Mouse (Mus musculus) CD8-positive naive resting alpha-beta T cell, adult 57 days (primary cell): Measurements from ENCODE around the gene Proz. TPM values are rescaled to one million over a fixed set of nuclear protein-coding genes. Genes with fewer than 3 reads are reported as not detected.

Experiments
- total RNA-seq: library from RNA; stranded (reverse); gene quantifications from one replicate; pipeline ENCODE4 v1.2.4, GENCODE M21; 2023

Gene Proz
- not detected for total RNA-seq

GRCm38 (mm10) chr8:13060441-13061150 lies at the start of gene Proz:
Gene Proz, plus strand, starts transcription at chr8:13060914.

DNA sequence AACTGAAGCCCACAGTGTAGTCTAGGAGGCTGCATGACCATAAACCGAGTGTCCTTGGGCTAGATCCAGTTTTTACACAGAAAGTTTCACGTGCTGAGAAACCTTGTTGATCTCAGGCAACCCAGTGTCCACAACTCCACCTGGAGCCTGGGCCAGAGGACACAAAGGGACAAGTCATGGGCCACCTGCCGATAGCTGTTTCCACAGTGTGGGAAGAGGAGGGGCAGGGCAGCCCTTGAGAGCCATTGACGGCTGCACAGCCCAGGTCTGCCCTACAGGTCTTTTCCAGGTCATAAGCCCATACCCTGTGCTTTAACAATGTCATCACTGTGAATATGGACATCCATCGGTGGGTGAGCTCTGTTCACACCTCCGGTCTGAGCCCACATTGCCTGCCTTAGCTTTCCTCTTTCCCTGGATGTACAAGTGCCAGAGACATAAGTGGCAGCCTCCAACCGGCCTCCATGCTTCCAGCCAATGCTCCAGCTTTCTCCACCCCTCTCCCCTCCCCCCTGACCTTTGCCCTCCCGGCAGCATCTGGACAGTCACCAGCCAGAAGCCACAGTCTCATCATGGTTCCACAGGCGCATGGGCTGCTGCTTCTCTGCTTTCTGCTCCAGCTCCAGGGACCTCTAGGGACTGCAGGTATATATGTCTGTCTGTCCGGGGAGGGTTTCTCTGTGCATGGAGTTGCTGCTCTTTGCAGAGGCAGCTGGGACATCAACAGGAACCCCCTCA lies 35.1 kb upstream of the Proz start, which contains the start of gene F7:
Gene F7 (plus strand): TSS at position 548 of the 738 bp plus-strand sequence.

DNA sequence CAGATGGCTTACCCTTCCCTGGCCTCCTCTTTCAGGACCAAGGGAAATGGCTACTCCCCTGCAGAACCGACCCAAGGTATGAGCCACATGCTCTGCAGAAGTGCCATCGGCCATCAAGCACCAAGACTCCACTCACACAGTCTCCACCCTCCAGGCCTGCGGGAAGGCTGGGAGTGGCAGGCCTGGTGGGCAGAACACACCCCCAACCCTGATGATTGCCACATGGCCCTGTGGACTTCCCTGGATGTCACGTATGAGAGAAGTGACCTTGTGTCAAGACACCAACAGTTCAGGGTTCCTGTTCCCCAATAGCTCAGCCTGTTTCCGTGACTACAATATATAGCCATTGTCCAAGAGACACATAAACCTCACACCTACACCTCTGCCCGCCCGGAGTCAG lies 23.7 kb upstream of the Proz start, which contains the start of gene F10:
Gene F10 (plus strand): TSS at position 294 of the 400 bp plus-strand sequence.

DNA sequence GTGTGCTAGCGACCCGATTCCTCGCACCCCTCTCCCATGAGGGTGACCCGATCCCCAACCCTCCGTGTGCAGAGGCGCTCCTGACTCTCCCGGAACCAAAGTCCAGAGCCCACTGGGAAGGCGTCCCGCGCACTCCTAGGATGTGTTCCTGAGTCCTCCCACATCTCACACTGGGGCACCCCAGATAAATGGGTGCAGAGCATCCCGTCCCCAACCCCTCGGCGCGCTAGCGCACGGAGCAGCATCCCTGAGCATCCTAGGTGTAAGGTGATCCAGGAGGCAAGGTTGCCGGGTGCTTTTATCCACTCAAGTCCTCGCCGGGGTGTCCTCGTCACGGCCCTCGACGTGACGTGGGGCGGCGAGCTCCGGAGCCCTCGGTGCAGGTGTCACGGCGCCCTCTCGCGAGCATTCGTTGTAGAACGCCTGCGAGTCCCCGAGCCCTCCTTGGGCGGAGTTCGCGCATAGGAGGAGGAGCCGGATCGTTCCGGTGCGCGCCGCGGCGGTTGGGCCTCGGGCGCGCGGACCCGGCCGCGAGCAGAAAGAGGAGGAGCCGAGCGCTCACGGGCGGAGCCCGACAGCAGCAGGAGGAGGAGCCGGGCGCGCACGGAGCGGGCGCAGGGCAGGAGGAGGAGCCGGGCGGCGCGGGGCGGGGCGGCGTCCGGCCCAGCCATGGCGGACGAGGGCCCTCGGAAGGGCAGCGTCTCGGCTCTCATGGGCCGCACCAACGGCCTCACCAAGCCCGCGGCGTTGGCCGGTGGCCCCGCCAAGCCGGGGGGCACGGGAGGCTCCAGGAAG lies 44.6 kb downstream of the Proz start, which contains the start of the genes Pcid2 and Cul4a:
Gene Pcid2 (minus strand): TSS at position 373 of the 795 bp plus-strand sequence.
Gene Cul4a (plus strand): TSS at position 535 of the 795 bp plus-strand sequence.

Other genes with a start within 250 kb of the Proz start
- 1.0 TPM for gene Mcf2l, start 187.1 kb upstream of the Proz start, total RNA-seq
- gene F7, start 34.9 kb upstream of the Proz start, total RNA-seq, result not detected
- gene F10, start 23.6 kb upstream of the Proz start, total RNA-seq, result not detected
- gene Pcid2, start 44.5 kb downstream of the Proz start, total RNA-seq, result 39.2 TPM
- gene Cul4a, start 44.7 kb downstream of the Proz start, total RNA-seq, result 34.4 TPM
- 87.8 TPM for gene Lamp1, start 98.2 kb downstream of the Proz start, total RNA-seq
- not detected for gene Grtp1, start 139.7 kb downstream of the Proz start, total RNA-seq
- not detected for gene Adprhl1, start 193.2 kb downstream of the Proz start, total RNA-seq
- 18.4 TPM for gene Dcun1d2, start 227.2 kb downstream of the Proz start, total RNA-seq
- 17.5 TPM for gene Tmco3, start 227.3 kb downstream of the Proz start, total RNA-seq